Comparison of ENCODE assay signal across 14 mouse cellular contexts in genomic region chr9:15937837-15938514, GRCm38 (mm10).
DNase-seq lines count a peak whose midpoint lies in the region; ATAC-seq and TF ChIP-seq lines count a peak whose summit lies in the region.
"Had no signal": no experiment of that assay in that cellular context is flagged by ENCODE, and none has a peak within 500 bp of the region (broad histone marks: within the 10 kb centered on the region; RNA-seq: fewer than 3 reads in every experiment).

No protein-coding gene starts in this region.

- no peaks in the 10 kb centered on the region for H3K4me1 ChIP-seq in hindbrain, postnatal 0 days (ENCODE audit: insufficient read depth, low read length)
- H3K4me1 ChIP-seq in hindbrain, embryonic 10.5 days (replicated peaks): 0 out of 2 replicates have a peak, but pooled peaks cover 3% of the 10 kb centered on the region
- H3K4me1 ChIP-seq in midbrain, embryonic 13.5 days (replicated peaks): no peaks in the 10 kb centered on the region
- peaks cover 4% of the 10 kb centered on the region for H3K4me1 ChIP-seq in midbrain, embryonic 10.5 days
- H3K4me1 ChIP-seq in neural tube, embryonic 15.5 days: no peaks in the 10 kb centered on the region
- H3K4me1 ChIP-seq: heart, embryonic 15.5 days had no signal

- H3K4me2 ChIP-seq in hindbrain, postnatal 0 days (ENCODE audit: low read depth, low read length): no peak overlapping the region
- H3K4me2 ChIP-seq in midbrain, embryonic 13.5 days (replicated peaks): no peak overlapping the region
- no peak overlapping the region for H3K4me2 ChIP-seq in neural tube, embryonic 15.5 days
- H3K4me2 ChIP-seq: heart, embryonic 15.5 days; neural tube, embryonic 13.5 days had no signal

- no peak overlapping the region for H3K27ac ChIP-seq in hindbrain, postnatal 0 days
- no peak overlapping the region for H3K27ac ChIP-seq in hindbrain, embryonic 10.5 days
- H3K27ac ChIP-seq in midbrain, embryonic 13.5 days: no peak overlapping the region
- H3K27ac ChIP-seq in midbrain, embryonic 10.5 days (replicated peaks): no peak overlapping the region
- no peak overlapping the region for H3K27ac ChIP-seq in neural tube, embryonic 15.5 days (replicated peaks)
- H3K27ac ChIP-seq: embryonic facial prominence, embryonic 10.5 days; heart, embryonic 15.5 days; neural tube, embryonic 13.5 days had no signal

- no peaks in the 10 kb centered on the region for H3K9me3 ChIP-seq in hindbrain, postnatal 0 days (ENCODE audit: low read length)
- H3K9me3 ChIP-seq in hindbrain, embryonic 10.5 days: no peaks in the 10 kb centered on the region
- H3K9me3 ChIP-seq in midbrain, embryonic 13.5 days: no peaks in the 10 kb centered on the region
- no peaks in the 10 kb centered on the region for H3K9me3 ChIP-seq in midbrain, embryonic 10.5 days (replicated peaks)
- H3K9me3 ChIP-seq in neural tube, embryonic 15.5 days (replicated peaks): no peaks in the 10 kb centered on the region
- H3K9me3 ChIP-seq: embryonic facial prominence, embryonic 10.5 days; heart, embryonic 15.5 days; neural tube, embryonic 13.5 days had no signal

- DNase-seq in adrenal gland, postnatal 10 days: peak; percentile 11
- no peak for DNase-seq in adrenal gland, adult 18-20 months (ENCODE audit: low spot score in 2 of 2)
- no peak for DNase-seq in hindbrain, postnatal 0 days (ENCODE audit: low spot score)
- no peak for DNase-seq in hindbrain, embryonic 10.5 days (ENCODE audit: low spot score)
- DNase-seq in midbrain, embryonic 10.5 days (ENCODE audit: low spot score): no peak
- DNase-seq in cerebellum, adult 9-10 months: no peak
- DNase-seq: kidney, adult 9 months; lung, postnatal 14 days had no signal

- no peak overlapping the region for H3K4me3 ChIP-seq in hindbrain, postnatal 0 days (ENCODE audit: low read length)
- H3K4me3 ChIP-seq in hindbrain, embryonic 10.5 days: no peak overlapping the region
- no peak overlapping the region for H3K4me3 ChIP-seq in midbrain, embryonic 13.5 days (replicated peaks)
- H3K4me3 ChIP-seq in midbrain, embryonic 10.5 days: no peak overlapping the region
- H3K4me3 ChIP-seq in neural tube, embryonic 15.5 days (replicated peaks): no peak overlapping the region
- H3K4me3 ChIP-seq: embryonic facial prominence, embryonic 10.5 days; heart, embryonic 15.5 days; neural tube, embryonic 13.5 days had no signal

- no peak overlapping the region for H3K9ac ChIP-seq in hindbrain, postnatal 0 days (replicated peaks; ENCODE audit: low read length)
- no peak overlapping the region for H3K9ac ChIP-seq in midbrain, embryonic 13.5 days (replicated peaks)
- no peak overlapping the region for H3K9ac ChIP-seq in neural tube, embryonic 15.5 days (replicated peaks)
- H3K9ac ChIP-seq: heart, embryonic 15.5 days; neural tube, embryonic 13.5 days had no signal

- peak; percentile 55; the same call in 1 of the 2 replicates for ATAC-seq in hindbrain, postnatal 0 days
- ATAC-seq in midbrain, embryonic 13.5 days: 0 out of 2 replicates have a peak, but pooled peaks have one; percentile 34
- peak; percentile 43; the same call in 1 of the 2 replicates for ATAC-seq in neural tube, embryonic 15.5 days (ENCODE audit: low FRiP score)
- ATAC-seq: Patski had no signal

- no peaks in the 10 kb centered on the region for H3K36me3 ChIP-seq in hindbrain, postnatal 0 days (ENCODE audit: insufficient read depth, low read length)
- peaks cover 22% of the 10 kb centered on the region for H3K36me3 ChIP-seq in hindbrain, embryonic 10.5 days
- peaks cover 25% of the 10 kb centered on the region for H3K36me3 ChIP-seq in midbrain, embryonic 13.5 days
- peaks cover 24% of the 10 kb centered on the region for H3K36me3 ChIP-seq in midbrain, embryonic 10.5 days
- H3K36me3 ChIP-seq in neural tube, embryonic 15.5 days: 0 out of 2 replicates have a peak, but pooled peaks cover 3% of the 10 kb centered on the region
- H3K36me3 ChIP-seq: embryonic facial prominence, embryonic 10.5 days; heart, embryonic 15.5 days had no signal

- peak; percentile 34; the same call in 1 of the 2 replicates for TF ChIP-seq CTCF in hindbrain, postnatal 0 days (IDR thresholded peaks at IDR 0.05; ENCODE audit: low read depth)

- WGBS in hindbrain, postnatal 0 days: 67% methylated on average over 28 of the region's 28 CpGs
- 75% methylated on average over 28 of the region's 28 CpGs for WGBS in hindbrain, embryonic 10.5 days
- WGBS in midbrain, embryonic 13.5 days: 76% methylated on average over 28 of the region's 28 CpGs
- 77% methylated on average over 28 of the region's 28 CpGs for WGBS in midbrain, embryonic 10.5 days
- WGBS in neural tube, embryonic 15.5 days: 70% methylated on average over 28 of the region's 28 CpGs

- no peaks in the 10 kb centered on the region for H3K27me3 ChIP-seq in hindbrain, postnatal 0 days (ENCODE audit: insufficient read depth, low read length)
- H3K27me3 ChIP-seq in hindbrain, embryonic 10.5 days (ENCODE audit: insufficient read depth, poor library complexity, severe bottlenecking): no peaks in the 10 kb centered on the region
- H3K27me3 ChIP-seq in midbrain, embryonic 13.5 days: no peaks in the 10 kb centered on the region
- no peaks in the 10 kb centered on the region; the same call in 1 of the 2 replicates for H3K27me3 ChIP-seq in midbrain, embryonic 10.5 days (ENCODE audit: low read depth, poor library complexity, severe bottlenecking)
- H3K27me3 ChIP-seq in neural tube, embryonic 15.5 days (replicated peaks): no peaks in the 10 kb centered on the region
- H3K27me3 ChIP-seq: heart, embryonic 15.5 days; neural tube, embryonic 13.5 days had no signal
